ENCODE assay signal across 7 mouse cellular contexts in genomic region chr1:189867497-189867896, GRCm38 (mm10). TPM values are rescaled to one million over a fixed set of nuclear protein-coding genes. Genes with fewer than 3 reads are reported as not detected.
A peak's percentile ranks its signal among the peaks of the same experiment; 100 is the strongest.
DNase-seq lines count a peak whose midpoint lies in the region.

No protein-coding gene starts in this region.

- peak; percentile 81 for DNase-seq in adrenal gland, postnatal 14 days
- peak; percentile 79 for DNase-seq in fibroblast of lung, adult 2 months (ENCODE audit: low read depth)
- peak; percentile 50 to 60 for DNase-seq in kidney, adult 8-10 months
- DNase-seq in lung, postnatal 10 days, result peak; percentile 87
- DNase-seq in layer of hippocampus, adult 9-11 months, result no peak
- DNase-seq in thymus, postnatal 14 days, result no peak
- no peak for DNase-seq in gastrocnemius, postnatal 4 days (ENCODE audit: low spot score in 2 of 2)

RNA-seq across cellular contexts. Expression of gene Smyd2, which starts 54.7 kb away (rescaled TPM):
- 64.7 and 76.2 TPM in 2 replicates for total RNA-seq in adrenal gland, postnatal 14 days (2021)
- total RNA-seq in gastrocnemius, postnatal 4 days (2021), result 100 to 1,000 TPM; 144 to 145 TPM

Comparison
In these comparisons a context has a peak if more than half of its experiments do, and no peak if none do; other contexts are left out.
1. DNase-seq: peak in adrenal gland, postnatal 14 days (single experiment), fibroblast of lung, adult 2 months (single experiment), kidney, adult 8-10 months (2 of 2) and lung, postnatal 10 days (single experiment); none in layer of hippocampus, adult 9-11 months (single experiment), thymus, postnatal 14 days (single experiment) and gastrocnemius, postnatal 4 days (0 of 2).